Mouse (Mus musculus): ENCODE measurements at regions not wholly inside any gene's neighbourhood (a gene's known extent, or its start where the extent isn't known, plus 50 kb on each side); places are given as distances from the start of the nearest gene placed in this dataset.
"Not testable (repeated sequence)": the region's sequence is repeated elsewhere in the genome, so short reads cannot be mapped to it uniquely, and the experiment has no call there.

GRCm38 (mm10) chr4:3260061-3260460 lies 74.9 kb upstream of the Vmn1r3 start:
- DNase-seq: not testable (repeated sequence)

GRCm38 (mm10) chr4:3252606-3253281 lies 67.6 kb upstream of the Vmn1r3 start:
- peak in 1 of 2 experiments; percentile 39 for DNase-seq

GRCm38 (mm10) chr4:3250258-3250657 lies 65.1 kb upstream of the Vmn1r3 start:
- not testable (repeated sequence) for DNase-seq

DNA sequence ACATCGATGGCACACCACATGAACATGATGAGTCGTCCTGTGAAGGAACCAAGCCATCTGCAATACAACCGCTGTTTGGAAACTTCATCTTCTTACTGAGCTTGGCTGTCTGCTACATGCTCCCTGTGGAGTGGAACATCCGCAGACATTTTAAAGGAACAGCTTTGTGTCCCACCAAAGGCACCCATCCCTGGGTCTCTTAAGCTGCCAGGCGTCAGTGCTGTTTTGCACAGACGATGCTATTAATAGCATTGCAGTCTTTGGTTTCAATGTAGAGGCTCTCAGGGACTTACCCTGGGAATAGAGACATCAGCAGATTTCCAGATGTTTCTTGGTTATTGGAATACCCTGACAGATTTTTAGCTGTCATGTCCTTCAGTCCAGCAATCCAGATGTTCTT lies 56.9 kb upstream of the Vmn1r3 start:
- not testable (repeated sequence) for DNase-seq

DNA sequence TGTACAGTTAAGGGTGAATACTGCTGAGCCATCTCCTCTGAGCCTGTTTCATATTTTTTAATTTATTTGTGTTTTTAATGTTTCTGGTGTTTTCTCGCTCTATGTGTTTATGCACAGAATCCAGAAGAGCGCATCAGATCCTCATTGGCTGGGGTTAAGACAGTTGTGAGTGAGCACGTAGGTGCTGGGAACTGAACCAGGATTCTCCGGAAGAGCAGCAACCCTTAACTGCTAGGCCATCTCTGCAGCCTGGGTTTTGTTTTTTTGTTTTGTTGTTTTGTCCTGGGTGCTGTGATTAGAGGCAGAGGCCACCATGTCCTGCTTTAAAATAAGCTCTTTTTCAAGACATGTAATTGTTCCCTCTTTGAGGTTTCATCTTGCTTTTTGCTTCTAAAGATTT lies 56.2 kb upstream of the Vmn1r3 start:
- not testable (repeated sequence) for DNase-seq

DNA sequence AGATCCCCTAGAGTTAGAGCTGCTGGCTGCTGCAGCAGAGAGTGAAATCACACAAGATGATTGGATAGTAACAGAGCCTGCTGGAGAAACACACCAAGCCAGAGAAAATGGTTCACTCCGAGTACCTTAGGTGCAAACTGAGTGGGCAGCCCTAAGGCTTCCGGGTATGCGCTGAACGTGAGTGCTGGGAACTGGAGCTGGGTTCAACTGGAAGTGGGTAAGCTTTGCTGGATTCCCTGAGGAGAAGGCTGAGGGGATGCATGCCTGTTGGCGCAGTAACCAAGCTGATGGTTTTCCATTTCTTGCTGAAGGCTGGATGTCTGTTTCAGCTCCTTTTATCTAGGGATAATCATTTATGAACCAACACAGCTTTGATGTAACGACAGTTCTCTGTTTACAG lies 53.3 kb upstream of the Vmn1r3 start:
- peak in 1 of 2 experiments; percentile 37 for DNase-seq

DNA sequence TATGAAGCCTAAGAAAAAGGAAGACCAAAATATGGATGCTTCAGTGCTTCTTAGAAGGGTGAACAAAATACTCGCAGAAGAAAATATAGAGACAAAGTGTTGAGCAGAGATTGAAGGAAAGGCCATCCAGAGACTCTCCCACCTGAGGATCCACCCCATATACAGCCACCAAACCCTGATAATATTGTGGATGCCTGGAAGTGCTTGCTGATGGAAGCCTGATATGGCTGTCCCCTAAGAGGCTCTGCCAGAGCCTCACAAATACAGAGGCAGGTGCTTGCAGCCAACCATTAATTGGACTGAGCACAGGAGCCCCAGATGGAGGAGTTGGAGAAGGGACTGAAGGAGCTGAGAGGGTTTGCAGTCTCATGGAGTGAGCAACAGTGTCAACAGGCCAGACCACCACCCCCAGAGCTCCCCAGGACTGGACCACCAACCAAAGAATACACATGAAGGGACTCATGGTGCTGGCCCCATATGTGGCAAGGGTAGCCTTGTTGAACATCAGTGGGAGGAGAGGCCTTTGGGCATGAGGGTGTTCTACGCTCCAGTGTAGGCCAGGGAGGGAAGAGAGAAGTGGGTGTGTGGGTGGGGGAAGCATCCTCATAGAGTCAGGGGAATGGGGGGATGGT lies 51.1 kb upstream of the Vmn1r3 start:
- DNase-seq: not testable (repeated sequence)

All from kidney, postnatal 25 days (tissue).